Mouse (Mus musculus) brain, embryonic 14.5 days (tissue): ENCODE measurements at regions not wholly inside any gene's neighbourhood (a gene's known extent, or its start where the extent isn't known, plus 50 kb on each side); places are given as distances from the start of the nearest gene placed in this dataset.

Experiments
- CTCF ChIP-seq: fragments of 200-500 bp; IDR thresholded peaks from 2 replicates; pipeline ENCODE4 v1.5.1; 2012; ENCODE audit warnings: inconsistent platforms, mild to moderate bottlenecking, moderate library complexity, borderline replicate concordance; ENCODE audit not compliant: insufficient read depth, insufficient read length; ENCODE audit errors: extremely low read depth
- POLR2A ChIP-seq: fragments of 200-500 bp; IDR thresholded peaks from 2 replicates; pipeline ENCODE4 v1.6.1; 2012; ENCODE audit warnings: mild to moderate bottlenecking, inconsistent platforms, borderline replicate concordance; ENCODE audit not compliant: poor library complexity, insufficient read depth, insufficient read length, severe bottlenecking; ENCODE audit errors: extremely low read depth

- peak; percentile 30; the same call in 1 of the 2 replicates for TF ChIP-seq CTCF
- TF ChIP-seq POLR2A: no peak
Measured at GRCm38 (mm10) chr11:112524983-112525382, 257.0 kb upstream of the Sox9 start.
